Mouse (Mus musculus): ENCODE data around the gene Klc4. TPM values are rescaled to one million over a fixed set of nuclear protein-coding genes. Genes with fewer than 3 reads are reported as not detected.
A peak's percentile ranks its signal among the peaks of the same experiment; 100 is the strongest.

Gene Klc4
- polyA plus RNA-seq (2011; ENCODE audit: insufficient read depth, insufficient read length, low read depth, missing spikeins), result 10.1 TPM in 2 replicates

DNA sequence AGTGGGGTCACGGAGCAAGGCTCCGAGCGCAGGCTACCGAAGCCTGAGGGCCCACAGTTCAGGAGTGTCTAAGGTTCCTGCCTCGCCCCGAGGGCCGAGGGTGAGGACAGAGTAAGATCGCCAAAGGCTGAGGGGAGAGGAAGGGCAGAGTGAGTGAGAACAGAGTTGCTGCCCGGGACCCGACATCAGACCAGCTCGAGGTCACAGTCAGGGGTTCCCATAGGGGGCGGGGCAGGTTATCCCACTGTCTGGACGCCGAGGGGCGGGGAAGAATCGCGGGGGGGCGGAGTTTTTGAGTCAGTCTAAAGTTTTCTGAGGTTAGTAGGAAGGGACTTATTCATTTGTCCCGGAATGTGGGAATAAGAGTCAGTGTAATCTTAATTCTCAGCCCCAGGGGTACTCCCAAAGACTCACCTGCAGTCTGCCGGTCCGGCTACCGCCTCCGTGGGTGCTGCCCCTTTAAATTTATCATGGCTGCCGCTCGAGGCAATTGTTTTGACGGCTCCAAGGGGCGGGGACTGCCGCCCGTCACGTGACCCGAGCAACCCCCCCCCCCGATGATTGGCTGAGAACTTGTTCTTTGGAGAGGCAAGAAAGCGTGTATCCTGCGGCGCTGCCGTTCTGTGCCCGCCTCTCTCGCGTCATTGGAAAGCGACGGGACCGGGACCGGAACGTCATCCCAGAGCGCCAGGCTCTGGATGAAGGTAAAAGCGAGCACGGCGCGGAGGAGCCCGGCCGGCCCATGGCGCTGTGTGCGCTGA is at the start of gene Klc4, which contains the start of gene Mrpl2:
Klc4 (minus strand) TSS at position 462 of the 761 bp plus-strand sequence.
Mrpl2 (plus strand) TSS at position 669 of the 761 bp plus-strand sequence.
- H3K9me3 ChIP-seq (replicated peaks; ENCODE audit: control insufficient read depth, insufficient read depth, low read length, poor library complexity, severe bottlenecking), result no peaks in the 10 kb centered on the region
- peaks cover 6% of the 10 kb centered on the region; the same call in 1 of the 2 replicates for H3K36me3 ChIP-seq (ENCODE audit: control insufficient read depth, insufficient read depth, low read length, poor library complexity, severe bottlenecking)
- no peaks in the 10 kb centered on the region for H3K4me1 ChIP-seq (ENCODE audit: control insufficient read depth, insufficient read depth, low read length)
- peak within 1 kb of the TSS; percentile 16; the same call in 1 of the 2 replicates for H3K27ac ChIP-seq (ENCODE audit: insufficient read depth, low read length)
- no peaks in the 10 kb centered on the region for H3K27me3 ChIP-seq (ENCODE audit: control insufficient read depth, insufficient read depth, low read length, poor library complexity, severe bottlenecking)
- peak within 1 kb of the TSS; percentile 98 for H3K4me3 ChIP-seq (ENCODE audit: low read depth, low read length)
- H3K9ac ChIP-seq (ENCODE audit: low read depth, poor library complexity, severe bottlenecking), result peak within 1 kb of the TSS; percentile 76
- TF ChIP-seq POLR2A (IDR thresholded peaks at IDR 0.05; ENCODE audit: insufficient read depth, low read length), result peak; percentile 34
- TF ChIP-seq CTCF (IDR thresholded peaks at IDR 0.05; ENCODE audit: low read depth, low read length), result no peak
- TF ChIP-seq EP300 (IDR thresholded peaks at IDR 0.05; ENCODE audit: insufficient read depth, low read depth, low read length), result peak; percentile 14; the same call in 1 of the 2 replicates

GRCm38 (mm10) chr17:46694517-46695063 is 48.8 kb upstream of the Klc4 start:
- H3K9me3 ChIP-seq (replicated peaks; ENCODE audit: control insufficient read depth, insufficient read depth, low read length, poor library complexity, severe bottlenecking), result no peaks in the 10 kb centered on the region
- no peak overlapping the region for H3K27ac ChIP-seq (ENCODE audit: insufficient read depth, low read length)
- H3K36me3 ChIP-seq (ENCODE audit: control insufficient read depth, insufficient read depth, low read length, poor library complexity, severe bottlenecking), result no peaks in the 10 kb centered on the region
- no peaks in the 10 kb centered on the region for H3K4me1 ChIP-seq (ENCODE audit: control insufficient read depth, insufficient read depth, low read length)
- no peak overlapping the region for H3K9ac ChIP-seq (ENCODE audit: low read depth, poor library complexity, severe bottlenecking)
- no peak overlapping the region for H3K4me3 ChIP-seq (ENCODE audit: low read depth, low read length)
- no peak for TF ChIP-seq POLR2A (IDR thresholded peaks at IDR 0.05; ENCODE audit: insufficient read depth, low read length)
- no peak for TF ChIP-seq EP300 (IDR thresholded peaks at IDR 0.05; ENCODE audit: insufficient read depth, low read depth, low read length)
- TF ChIP-seq CTCF (IDR thresholded peaks at IDR 0.05; ENCODE audit: low read depth, low read length), result no peak
- H3K27me3 ChIP-seq (ENCODE audit: control insufficient read depth, insufficient read depth, low read length, poor library complexity, severe bottlenecking), result no peaks in the 10 kb centered on the region

- no peak overlapping the region for H3K4me3 ChIP-seq (ENCODE audit: low read depth, low read length)
- TF ChIP-seq EP300 (IDR thresholded peaks at IDR 0.05; ENCODE audit: insufficient read depth, low read depth, low read length) (no peak), POLR2A (IDR thresholded peaks at IDR 0.05; ENCODE audit: insufficient read depth, low read length) (no peak), CTCF (IDR thresholded peaks at IDR 0.05; ENCODE audit: low read depth, low read length) (no peak)
- peaks cover 9% of the 10 kb centered on the region; the same call in 1 of the 2 replicates for H3K36me3 ChIP-seq (ENCODE audit: control insufficient read depth, insufficient read depth, low read length, poor library complexity, severe bottlenecking)
These were observed 45.6 kb upstream of the Klc4 start for GRCm38 (mm10) chr17:46691390-46691789.

DNA sequence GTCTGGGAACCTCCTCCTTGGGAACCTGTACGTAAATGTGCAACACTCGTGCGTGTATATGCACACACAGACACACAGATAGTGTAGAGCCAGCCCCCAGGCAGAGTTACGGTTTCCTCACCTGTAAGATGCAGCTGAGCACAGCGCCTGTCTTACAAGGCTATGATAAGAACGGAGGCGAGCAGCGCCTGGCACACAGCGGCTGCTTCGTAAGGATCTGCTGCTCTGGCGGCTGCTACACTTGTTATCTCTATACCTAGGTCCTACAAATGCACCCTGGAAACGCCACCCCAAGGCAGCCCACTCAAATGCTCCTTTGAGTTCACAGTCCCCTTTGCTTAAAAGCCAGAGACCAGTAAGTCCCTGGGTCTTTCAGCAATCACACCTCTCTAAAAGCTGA is 44.8 kb upstream of the Klc4 start:
- Histone ChIP-seq H3K27ac (ENCODE audit: insufficient read depth, low read length) (no peak overlapping the region), H3K4me1 (ENCODE audit: control insufficient read depth, insufficient read depth, low read length) (no peaks in the 10 kb centered on the region), H3K4me3 (ENCODE audit: low read depth, low read length) (no peak overlapping the region), H3K9ac (ENCODE audit: low read depth, poor library complexity, severe bottlenecking) (no peak overlapping the region), H3K36me3 (ENCODE audit: control insufficient read depth, insufficient read depth, low read length, poor library complexity, severe bottlenecking) (peaks cover 16% of the 10 kb centered on the region), H3K9me3 (replicated peaks; ENCODE audit: control insufficient read depth, insufficient read depth, low read length, poor library complexity, severe bottlenecking) (no peaks in the 10 kb centered on the region), H3K27me3 (ENCODE audit: control insufficient read depth, insufficient read depth, low read length, poor library complexity, severe bottlenecking) (no peaks in the 10 kb centered on the region)
- no peak for TF ChIP-seq EP300 (IDR thresholded peaks at IDR 0.05; ENCODE audit: insufficient read depth, low read depth, low read length)
- TF ChIP-seq CTCF (IDR thresholded peaks at IDR 0.05; ENCODE audit: low read depth, low read length), result no peak
- TF ChIP-seq POLR2A (IDR thresholded peaks at IDR 0.05; ENCODE audit: insufficient read depth, low read length), result no peak

More at GRCm38 (mm10) chr17:46691390-46691789, 45.6 kb upstream of the Klc4 start:
- no peak overlapping the region for H3K9ac ChIP-seq (ENCODE audit: low read depth, poor library complexity, severe bottlenecking)
- H3K9me3 ChIP-seq (replicated peaks; ENCODE audit: control insufficient read depth, insufficient read depth, low read length, poor library complexity, severe bottlenecking), result no peaks in the 10 kb centered on the region
- H3K4me1 ChIP-seq (ENCODE audit: control insufficient read depth, insufficient read depth, low read length), result no peaks in the 10 kb centered on the region
- no peak overlapping the region for H3K27ac ChIP-seq (ENCODE audit: insufficient read depth, low read length)
- H3K27me3 ChIP-seq (ENCODE audit: control insufficient read depth, insufficient read depth, low read length, poor library complexity, severe bottlenecking), result no peaks in the 10 kb centered on the region

GRCm38 (mm10) chr17:46685913-46686312 is 40.1 kb upstream of the Klc4 start:
- Histone ChIP-seq H3K36me3 (ENCODE audit: control insufficient read depth, insufficient read depth, low read length, poor library complexity, severe bottlenecking) (peaks cover 31% of the 10 kb centered on the region), H3K27me3 (ENCODE audit: control insufficient read depth, insufficient read depth, low read length, poor library complexity, severe bottlenecking) (no peaks in the 10 kb centered on the region), H3K9ac (ENCODE audit: low read depth, poor library complexity, severe bottlenecking) (no peak overlapping the region), H3K9me3 (replicated peaks; ENCODE audit: control insufficient read depth, insufficient read depth, low read length, poor library complexity, severe bottlenecking) (no peaks in the 10 kb centered on the region), H3K4me3 (ENCODE audit: low read depth, low read length) (no peak overlapping the region), H3K27ac (ENCODE audit: insufficient read depth, low read length) (no peak overlapping the region), H3K4me1 (ENCODE audit: control insufficient read depth, insufficient read depth, low read length) (no peaks in the 10 kb centered on the region)
- TF ChIP-seq CTCF (IDR thresholded peaks at IDR 0.05; ENCODE audit: low read depth, low read length) (no peak), POLR2A (IDR thresholded peaks at IDR 0.05; ENCODE audit: insufficient read depth, low read length) (no peak), EP300 (IDR thresholded peaks at IDR 0.05; ENCODE audit: insufficient read depth, low read depth, low read length) (no peak)
